Mouse (Mus musculus) embryonic facial prominence, embryonic 15.5 days (tissue): ENCODE data around the gene Rhox2c. TPM values are rescaled to one million over a fixed set of nuclear protein-coding genes. Genes with fewer than 3 reads are reported as not detected.
"Not testable (repeated sequence)": the region's sequence is repeated elsewhere in the genome, so short reads cannot be mapped to it uniquely, and the experiment has no call there.

Experiments
- ATAC-seq: fragments of 200-750 bp; cut with Nextera tagmentation; 2 replicates; pipeline ENCODE4 v1.8.0; 2017; ENCODE audit warnings: low read depth, moderate TSS enrichment; ENCODE audit not compliant: insufficient number of reproducible peaks, low FRiP score, low TSS enrichment
- H3K27ac ChIP-seq: fragments of 300-500 bp; sonication (generic); replicated peaks from 2 replicates; pipeline ENCODE4 v1.5.1; 2015; ENCODE audit warnings: mild to moderate bottlenecking, inconsistent platforms
- H3K27me3 ChIP-seq: fragments of 300-500 bp; sonication (generic); 2 replicates; pipeline ENCODE4 v1.6.1; 2015; ENCODE audit warnings: inconsistent platforms
- H3K36me3 ChIP-seq: fragments of 300-500 bp; sonication (generic); 2 replicates; pipeline ENCODE4 v1.6.1; 2015; ENCODE audit warnings: mild to moderate bottlenecking, inconsistent platforms
- H3K4me1 ChIP-seq: fragments of 300-500 bp; sonication (generic); 2 replicates; pipeline ENCODE4 v1.6.1; 2015; ENCODE audit warnings: inconsistent platforms
- H3K4me2 ChIP-seq: fragments of 300-500 bp; sonication (generic); replicated peaks from 2 replicates; pipeline ENCODE4 v1.6.1; 2015; ENCODE audit warnings: mild to moderate bottlenecking, inconsistent platforms
- H3K4me3 ChIP-seq: fragments of 300-500 bp; sonication (generic); replicated peaks from 2 replicates; pipeline ENCODE4 v1.5.1; 2015; ENCODE audit warnings: mild to moderate bottlenecking, inconsistent platforms
- H3K9ac ChIP-seq: fragments of 300-500 bp; sonication (generic); 2 replicates; pipeline ENCODE4 v1.6.1; 2015; ENCODE audit warnings: inconsistent platforms
- H3K9me3 ChIP-seq: fragments of 300-500 bp; sonication (generic); replicated peaks from 2 replicates; pipeline ENCODE4 v1.6.1; 2016; ENCODE audit warnings: inconsistent platforms
- WGBS: fragments of 180-500 bp; shearing (Covaris S2); methylation state at CpG from one replicate; pipeline ENCODE4 v1.1.7; 2015; 5-methylcytosine and 5-hydroxymethylcytosine counted together
- polyA plus RNA-seq: library from polyadenylated mRNA; unstranded; fragments of >200 nt; fragmentation: Nextera tagmentation; extraction: Ambion mirVana; gene quantifications from 2 replicates; pipeline ENCODE4 v1.2.1, GENCODE M21; 2015

Gene Rhox2c
- not detected in 2 replicates for polyA plus RNA-seq

GRCm38 (mm10) chrX:37453380-37453779, at the start of gene Rhox2c:
TSS of gene Rhox2c (plus strand) at chrX:37453680.
- H3K4me2 ChIP-seq, result not testable (repeated sequence)
- WGBS, result 89% methylated on average over 7 of the region's 10 CpGs

GRCm38 (mm10) chrX:37411767-37412166, 41.7 kb upstream of the Rhox2c start, which contains the start of gene Rhox2b:
TSS of gene Rhox2b (plus strand) at chrX:37412067.
- H3K4me2 ChIP-seq, H3K27ac ChIP-seq, H3K27me3 ChIP-seq, H3K4me1 ChIP-seq, ATAC-seq, H3K9me3 ChIP-seq, H3K4me3 ChIP-seq, H3K36me3 ChIP-seq, H3K9ac ChIP-seq: not testable (repeated sequence)
- no CpG with 5 or more reads among the region's 9 CpGs for whole genome bisulfite sequencing

More at GRCm38 (mm10) chrX:37453380-37453779, at the start of gene Rhox2c:
- H3K36me3 ChIP-seq, H3K9ac ChIP-seq, H3K4me1 ChIP-seq, H3K27me3 ChIP-seq, ATAC-seq, H3K27ac ChIP-seq, H3K9me3 ChIP-seq, H3K4me3 ChIP-seq: not testable (repeated sequence)

GRCm38 (mm10) chrX:37432194-37432593, 21.3 kb upstream of the Rhox2c start, which contains the start of gene Rhox4b:
TSS of gene Rhox4b (plus strand) at chrX:37432494.
- H3K36me3 ChIP-seq, ATAC-seq, H3K4me2 ChIP-seq, H3K4me1 ChIP-seq, H3K9ac ChIP-seq, H3K9me3 ChIP-seq, H3K4me3 ChIP-seq, H3K27me3 ChIP-seq, H3K27ac ChIP-seq: not testable (repeated sequence)
- 82% methylated on average over 14 of the region's 15 CpGs for WGBS

GRCm38 (mm10) chrX:37458285-37458684, 4.8 kb downstream of the Rhox2c start, which contains the start of gene Rhox3c:
TSS of gene Rhox3c (plus strand) at chrX:37458585.
- WGBS, result 87% methylated on average over 3 of the region's 4 CpGs
- not testable (repeated sequence) for H3K36me3 ChIP-seq, H3K27me3 ChIP-seq, H3K4me1 ChIP-seq, H3K4me3 ChIP-seq, H3K4me2 ChIP-seq, H3K27ac ChIP-seq, H3K9ac ChIP-seq, ATAC-seq, H3K9me3 ChIP-seq

GRCm38 (mm10) chrX:37480037-37480436, 26.6 kb downstream of the Rhox2c start, which contains the start of gene Rhox4c:
TSS of gene Rhox4c (plus strand) at chrX:37480337.
- ATAC-seq, H3K36me3 ChIP-seq, H3K4me2 ChIP-seq, H3K9me3 ChIP-seq, H3K4me3 ChIP-seq, H3K9ac ChIP-seq, H3K4me1 ChIP-seq, H3K27ac ChIP-seq, H3K27me3 ChIP-seq: not testable (repeated sequence)
- 93% methylated on average over 14 of the region's 14 CpGs for WGBS

- not testable (repeated sequence) for H3K4me2 ChIP-seq, H3K27ac ChIP-seq, H3K9me3 ChIP-seq, H3K27me3 ChIP-seq, ATAC-seq, H3K9ac ChIP-seq, H3K4me1 ChIP-seq, H3K36me3 ChIP-seq, H3K4me3 ChIP-seq
- WGBS, result 92% methylated on average over 16 of the region's 18 CpGs
Measured at GRCm38 (mm10) chrX:37514059-37514458, 60.6 kb downstream of the Rhox2c start, which contains the start of gene Rhox4d. TSS of gene Rhox4d (plus strand) at chrX:37514359.

Other genes starting within 250 kb of the Rhox2c start
- gene Gm9, start 242.6 kb upstream of the Rhox2c start, polyA plus RNA-seq, result not detected in 2 replicates
- gene Rhox1, start 231.4 kb upstream of the Rhox2c start, polyA plus RNA-seq, result not detected in 2 replicates
- gene Rhox2a, start 208.7 kb upstream of the Rhox2c start, polyA plus RNA-seq, result not detected in 2 replicates
- gene Rhox3a, start 203.8 kb upstream of the Rhox2c start, polyA plus RNA-seq, result 0.33 TPM in 1 of 2 replicates, not detected in the other
- not detected in 2 replicates for gene Rhox4a, start 188.3 kb upstream of the Rhox2c start, polyA plus RNA-seq
- not detected in 2 replicates for gene Rhox3a2, start 73.7 kb upstream of the Rhox2c start, polyA plus RNA-seq
- gene Rhox4a2, start 62.8 kb upstream of the Rhox2c start, polyA plus RNA-seq, result 0.55 and 1.5 TPM in 2 replicates
- not detected in 2 replicates for gene Rhox2b, start 41.6 kb upstream of the Rhox2c start, polyA plus RNA-seq
- 0.43 and 0.72 TPM in 2 replicates for gene Rhox4b, start 21.2 kb upstream of the Rhox2c start, polyA plus RNA-seq
- gene Rhox3c, start 4.9 kb downstream of the Rhox2c start, polyA plus RNA-seq, result not detected in 2 replicates
- not detected in 2 replicates for gene Rhox4c, start 26.7 kb downstream of the Rhox2c start, polyA plus RNA-seq
- not detected in 2 replicates for gene Rhox2d, start 39.7 kb downstream of the Rhox2c start, polyA plus RNA-seq
- gene Rhox4d, start 60.7 kb downstream of the Rhox2c start, polyA plus RNA-seq, result not detected in 2 replicates
- not detected in 2 replicates for gene Rhox2e, start 76.8 kb downstream of the Rhox2c start, polyA plus RNA-seq
- gene Rhox3e, start 88.3 kb downstream of the Rhox2c start, polyA plus RNA-seq, result not detected in 2 replicates
- not detected in 2 replicates for gene Rhox4e, start 103.7 kb downstream of the Rhox2c start, polyA plus RNA-seq
- gene Rhox2f, start 117.7 kb downstream of the Rhox2c start, polyA plus RNA-seq, result not detected in 2 replicates
- gene Rhox3f, start 127.3 kb downstream of the Rhox2c start, polyA plus RNA-seq, result not detected in 2 replicates
- gene Rhox4f, start 154.0 kb downstream of the Rhox2c start, polyA plus RNA-seq, result not detected in 2 replicates
- gene Rhox3g, start 174.9 kb downstream of the Rhox2c start, polyA plus RNA-seq, result not detected in 2 replicates
- not detected in 2 replicates for gene Rhox2g, start 189.8 kb downstream of the Rhox2c start, polyA plus RNA-seq
- gene Rhox4g, start 197.6 kb downstream of the Rhox2c start, polyA plus RNA-seq, result not detected in 2 replicates
- gene Rhox3h, start 215.1 kb downstream of the Rhox2c start, polyA plus RNA-seq, result not detected in 2 replicates
- not detected in 2 replicates for gene Rhox2h, start 219.6 kb downstream of the Rhox2c start, polyA plus RNA-seq